Mouse (Mus musculus) brown adipose tissue, adult 24 weeks (tissue): ENCODE results near the gene Eml5. TPM values are rescaled to one million over a fixed set of nuclear protein-coding genes. Genes with fewer than 3 reads are reported as not detected.

Experiments
- H3K27ac ChIP-seq: fragments of 200-500 bp; replicated peaks from 2 replicates; pipeline ENCODE4 v1.5.1; 2012; ENCODE audit warnings: low read depth, mild to moderate bottlenecking, low read length
- H3K4me1 ChIP-seq: fragments of 200-500 bp; 2 replicates; pipeline ENCODE4 v1.6.1; 2012; ENCODE audit warnings: low read length, mixed read lengths; ENCODE audit not compliant: control insufficient read depth, insufficient read depth, insufficient read length
- H3K4me3 ChIP-seq: fragments of 200-500 bp; 2 replicates; pipeline ENCODE4 v1.5.1; 2012; ENCODE audit warnings: low read depth, mild to moderate bottlenecking, low read length, moderate library complexity; ENCODE audit not compliant: insufficient read depth
- polyA plus RNA-seq: library from polyadenylated mRNA; stranded (reverse); fragments of >200 nt; gene quantifications from 2 replicates; pipeline ENCODE4 v1.2.4, GENCODE M21; 2012; ENCODE audit not compliant: missing spikeins, insufficient read depth, insufficient read length

The Eml5 gene
- polyA plus RNA-seq, 1 experiment, result 9.0 TPM

DNA sequence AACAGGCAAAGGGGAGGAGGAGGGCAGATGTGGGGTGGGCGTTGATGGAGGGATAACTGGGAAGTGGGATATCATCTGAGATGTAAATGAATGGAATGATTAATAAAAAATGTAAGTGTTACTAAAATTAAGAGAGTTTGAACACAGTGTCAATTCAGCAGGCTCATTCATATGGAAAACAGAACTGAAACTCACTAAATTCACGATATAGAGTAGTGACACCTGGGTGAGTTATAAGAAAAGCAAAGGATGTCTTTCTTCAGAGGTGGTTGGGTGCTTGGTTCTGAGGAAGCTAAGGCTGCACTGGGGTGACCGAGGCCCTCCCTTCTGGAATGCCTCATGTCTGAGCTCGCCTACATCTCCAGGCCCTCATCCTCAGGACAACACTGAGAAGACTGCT lies 37.8 kb downstream of the Eml5 start:
- H3K4me1 ChIP-seq, result no peaks in the 10 kb centered on the region
- H3K27ac ChIP-seq, result no peak overlapping the region
- no peak overlapping the region for H3K4me3 ChIP-seq

DNA sequence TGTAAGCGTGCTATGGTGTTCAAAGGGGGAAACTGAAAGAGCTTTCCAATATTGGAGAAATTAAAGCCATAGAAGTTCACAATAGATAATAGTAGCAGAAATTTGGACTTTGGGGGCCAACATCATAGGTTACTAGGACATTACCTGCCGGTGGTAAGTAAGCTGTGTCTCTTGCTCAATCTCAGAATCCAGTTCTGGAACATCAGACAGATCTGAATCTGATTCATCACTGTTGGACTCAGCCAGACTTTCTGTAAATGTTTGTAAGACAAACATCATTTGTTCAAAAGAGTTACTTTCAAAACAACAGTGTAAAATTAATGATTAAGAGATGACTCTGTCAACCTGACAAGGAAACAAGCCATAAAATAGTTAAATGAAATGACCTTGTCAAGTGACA lies 41.0 kb downstream of the Eml5 start:
- H3K4me1 ChIP-seq, result no peaks in the 10 kb centered on the region
- no peak overlapping the region for H3K4me3 ChIP-seq
- no peak overlapping the region for H3K27ac ChIP-seq

DNA sequence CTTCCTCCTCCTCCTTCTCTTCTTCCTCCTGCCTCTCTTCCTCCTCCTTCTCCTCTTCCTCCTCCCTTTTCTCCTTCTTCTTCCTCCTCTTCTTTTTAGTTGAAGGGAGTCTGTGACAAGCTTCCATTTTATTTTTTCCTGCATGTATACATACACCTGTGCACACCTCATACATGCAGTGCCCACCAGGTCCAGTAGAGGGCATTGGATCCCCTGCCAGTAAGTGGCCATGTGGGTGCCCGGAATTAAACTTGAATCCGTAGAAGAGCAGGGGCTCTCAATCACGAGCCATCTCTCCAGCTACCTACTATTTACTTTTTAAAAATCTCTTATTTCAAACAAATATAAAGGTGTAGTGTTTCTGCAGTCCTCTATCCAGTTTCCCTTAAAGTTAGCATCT lies 50.5 kb downstream of the Eml5 start:
- Histone ChIP-seq H3K4me3 (no peak overlapping the region), H3K4me1 (no peaks in the 10 kb centered on the region), H3K27ac (no peak overlapping the region)

DNA sequence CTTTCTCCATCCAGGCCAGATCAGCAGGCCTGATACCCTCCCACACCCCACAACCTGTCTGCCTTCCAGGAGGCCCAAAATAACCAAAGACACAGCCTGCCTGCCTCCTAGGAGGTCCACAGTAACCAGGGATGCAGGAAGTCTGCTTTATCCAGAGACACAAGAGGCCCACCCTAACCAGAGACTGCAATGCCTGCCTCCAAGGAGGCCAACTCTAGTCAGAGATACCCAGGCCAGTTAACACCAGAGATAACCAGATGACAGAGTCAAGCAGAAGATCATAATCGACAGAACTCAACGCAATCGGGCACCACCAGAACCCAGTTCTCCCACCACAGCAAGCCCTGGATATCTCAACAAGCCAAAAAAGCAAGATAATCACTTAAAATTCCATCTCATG lies 56.5 kb downstream of the Eml5 start:
- no peak overlapping the region for H3K4me3 ChIP-seq
- H3K4me1 ChIP-seq, result no peaks in the 10 kb centered on the region
- H3K27ac ChIP-seq, result no peak overlapping the region

DNA sequence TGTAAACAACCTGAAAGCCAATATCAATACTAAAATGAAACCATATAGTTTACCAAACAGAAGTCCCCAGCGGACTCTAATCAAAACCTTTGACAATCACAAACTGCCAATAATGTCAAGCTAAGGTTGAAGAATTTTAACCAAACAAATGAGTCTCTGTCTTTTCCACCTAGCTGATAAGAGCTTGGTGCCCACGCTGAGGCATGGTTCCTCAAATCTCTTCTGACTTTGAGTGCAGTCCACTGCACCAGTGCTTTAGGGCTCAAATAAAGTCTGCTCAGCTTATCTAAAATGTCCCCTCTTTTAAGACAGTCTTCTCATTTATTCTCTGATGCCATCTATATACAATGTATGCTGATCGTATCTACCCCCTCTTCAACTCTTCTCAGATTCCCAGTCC lies 61.1 kb downstream of the Eml5 start:
- H3K4me1 ChIP-seq, result no peaks in the 10 kb centered on the region
- no peak overlapping the region for H3K4me3 ChIP-seq
- no peak overlapping the region for H3K27ac ChIP-seq

DNA sequence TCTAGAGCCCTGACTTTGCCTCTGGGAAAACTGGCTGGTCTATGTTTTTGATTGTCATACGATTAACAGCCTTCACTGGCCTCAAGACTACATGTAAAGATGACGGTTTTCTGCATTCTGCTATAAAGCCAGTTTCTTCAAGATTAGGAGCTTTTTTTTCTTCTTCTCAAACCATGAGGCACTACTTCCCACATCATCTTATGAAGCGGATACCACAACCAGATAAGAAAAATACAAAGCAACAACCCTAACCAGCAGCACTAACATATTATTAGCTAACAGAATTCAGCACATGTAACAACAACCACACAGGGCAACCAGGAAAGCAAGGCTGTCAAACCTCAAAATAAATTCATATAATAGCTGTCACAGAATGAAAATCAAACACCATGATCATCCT lies 63.3 kb downstream of the Eml5 start:
- Histone ChIP-seq H3K27ac (no peak overlapping the region), H3K4me3 (no peak overlapping the region), H3K4me1 (no peaks in the 10 kb centered on the region)

DNA sequence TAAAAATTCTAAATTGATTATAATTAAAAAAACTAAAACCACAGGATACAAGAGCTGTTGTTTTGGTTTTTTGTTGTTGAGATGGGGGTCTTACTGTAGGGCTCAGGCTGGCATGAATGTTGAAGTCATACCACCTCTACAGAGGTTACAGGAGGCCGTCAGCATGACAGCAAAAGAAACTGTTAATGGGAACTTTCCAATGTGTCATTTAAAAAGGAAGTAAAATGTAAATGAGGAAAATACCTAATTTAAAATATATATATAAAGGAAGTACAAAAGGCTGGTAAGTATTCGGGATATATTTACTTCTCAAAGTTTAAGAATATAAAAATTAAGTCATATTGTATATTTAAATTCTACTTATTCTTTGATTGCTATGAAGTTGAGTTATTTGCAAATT lies 65.8 kb downstream of the Eml5 start:
- H3K27ac ChIP-seq, result no peak overlapping the region
- no peak overlapping the region for H3K4me3 ChIP-seq
- H3K4me1 ChIP-seq, result no peaks in the 10 kb centered on the region

DNA sequence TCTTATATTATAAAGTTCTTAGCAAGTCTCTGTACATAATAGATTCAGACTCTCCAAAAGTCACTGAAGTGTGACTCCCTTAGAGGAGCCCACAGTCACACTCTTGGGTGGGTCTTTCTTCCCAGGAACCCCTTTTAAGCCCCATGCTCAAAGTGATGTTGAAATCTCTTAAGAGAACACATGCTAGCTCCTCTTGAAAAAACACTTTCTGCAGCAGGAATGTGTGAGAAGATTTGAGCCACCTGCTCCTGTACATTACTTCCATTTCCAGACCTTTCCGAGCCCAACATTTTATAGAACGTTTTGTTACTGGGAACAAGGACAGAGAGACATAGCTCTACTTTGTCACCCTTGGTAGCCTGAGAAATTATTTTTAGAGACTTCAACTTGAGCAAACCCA lies 66.4 kb downstream of the Eml5 start:
- Histone ChIP-seq H3K4me3 (no peak overlapping the region), H3K4me1 (no peaks in the 10 kb centered on the region), H3K27ac (no peak overlapping the region)

DNA sequence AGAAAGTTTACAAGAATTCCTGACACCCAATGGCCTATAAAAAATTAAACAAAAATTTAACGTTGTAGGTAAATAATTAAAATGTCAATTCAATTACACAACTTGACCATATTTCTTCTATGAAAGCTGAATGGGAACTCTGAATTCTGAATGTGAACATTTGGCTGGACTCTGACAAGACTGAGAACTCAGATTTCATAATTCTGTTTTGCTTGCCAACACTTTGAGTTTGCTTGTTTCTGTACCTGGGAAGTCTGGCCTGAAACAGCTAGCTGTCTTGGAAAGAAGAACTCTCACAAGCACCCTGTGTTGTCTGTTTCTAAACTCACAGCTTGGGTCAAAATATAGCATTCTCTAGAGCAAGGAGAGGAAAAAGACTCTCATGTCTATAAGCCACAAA lies 67.4 kb downstream of the Eml5 start:
- Histone ChIP-seq H3K27ac (no peak overlapping the region), H3K4me3 (no peak overlapping the region), H3K4me1 (no peaks in the 10 kb centered on the region)

DNA sequence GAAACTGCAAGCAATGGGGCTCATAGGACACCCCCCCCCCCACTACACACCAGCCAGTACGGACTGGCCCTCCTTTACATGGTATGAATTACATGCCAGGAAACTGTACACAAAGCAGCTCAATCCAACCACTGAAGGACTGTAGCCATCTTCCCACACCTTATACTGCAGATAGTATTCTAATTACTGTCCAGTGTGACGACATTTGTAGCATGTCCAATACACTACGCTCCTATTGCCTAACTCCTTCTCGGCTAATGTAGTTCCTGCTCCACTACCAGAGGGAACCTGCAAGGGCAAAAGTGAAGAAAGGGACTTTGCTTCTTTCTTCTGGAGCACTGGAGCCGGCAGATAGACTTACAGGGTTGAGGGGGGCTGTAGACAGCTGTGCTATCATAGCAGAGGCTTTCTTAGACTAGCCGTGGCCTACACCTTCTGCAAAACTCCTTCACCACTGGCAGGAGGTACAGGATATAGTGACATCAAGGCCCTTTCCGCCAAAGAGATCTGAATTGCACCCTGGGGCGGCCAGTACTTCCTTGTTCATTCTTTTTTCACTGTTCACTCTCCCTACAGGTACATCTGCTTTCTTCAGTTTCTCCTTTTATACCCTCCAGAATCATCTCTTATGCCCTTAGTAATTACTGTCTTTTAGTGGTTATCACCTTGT lies 68.2 kb downstream of the Eml5 start:
- no peak overlapping the region for H3K27ac ChIP-seq
- no peaks in the 10 kb centered on the region for H3K4me1 ChIP-seq
- no peak overlapping the region for H3K4me3 ChIP-seq

DNA sequence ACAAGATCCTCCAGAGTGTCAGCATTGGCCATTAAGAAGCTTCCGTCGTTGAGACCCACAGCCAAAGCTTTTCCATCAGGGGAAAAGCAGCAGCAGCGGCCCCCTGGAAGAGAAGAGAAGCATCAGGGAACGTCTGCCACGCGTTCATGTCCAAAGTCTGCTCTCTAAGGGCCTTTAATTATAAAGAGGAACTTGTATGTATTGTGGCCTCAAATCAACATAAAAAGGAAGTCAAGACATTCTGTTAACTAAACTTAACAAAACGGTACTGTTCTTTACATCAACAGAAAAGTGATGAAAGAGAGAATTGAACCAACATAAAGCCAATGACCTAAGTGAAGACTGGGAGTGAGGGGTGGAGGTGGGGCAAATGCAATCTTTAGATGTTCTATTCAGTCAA lies 70.2 kb downstream of the Eml5 start:
- Histone ChIP-seq H3K4me3 (no peak overlapping the region), H3K4me1 (no peaks in the 10 kb centered on the region), H3K27ac (no peak overlapping the region)

DNA sequence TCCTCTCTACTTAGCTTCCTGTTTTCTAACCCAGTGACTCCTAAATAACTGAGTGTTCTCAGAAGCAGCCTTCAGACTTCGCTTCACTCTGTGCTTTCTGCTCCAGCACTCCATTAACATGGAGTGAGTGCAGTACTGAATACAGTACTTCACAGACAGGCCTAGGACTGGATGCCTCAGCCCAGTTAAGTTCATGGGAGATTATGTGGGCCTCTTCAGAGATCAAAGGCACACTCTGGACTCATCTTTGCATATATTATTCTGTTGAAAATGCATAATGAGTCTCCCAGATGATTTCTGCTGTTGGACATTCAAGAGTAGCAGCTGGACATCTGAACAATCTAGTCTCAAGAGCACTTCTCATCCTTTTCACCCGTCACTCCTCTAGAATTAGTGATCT lies 80.5 kb downstream of the Eml5 start:
- no peak overlapping the region for H3K27ac ChIP-seq
- H3K4me1 ChIP-seq, result no peaks in the 10 kb centered on the region
- H3K4me3 ChIP-seq, result no peak overlapping the region

DNA sequence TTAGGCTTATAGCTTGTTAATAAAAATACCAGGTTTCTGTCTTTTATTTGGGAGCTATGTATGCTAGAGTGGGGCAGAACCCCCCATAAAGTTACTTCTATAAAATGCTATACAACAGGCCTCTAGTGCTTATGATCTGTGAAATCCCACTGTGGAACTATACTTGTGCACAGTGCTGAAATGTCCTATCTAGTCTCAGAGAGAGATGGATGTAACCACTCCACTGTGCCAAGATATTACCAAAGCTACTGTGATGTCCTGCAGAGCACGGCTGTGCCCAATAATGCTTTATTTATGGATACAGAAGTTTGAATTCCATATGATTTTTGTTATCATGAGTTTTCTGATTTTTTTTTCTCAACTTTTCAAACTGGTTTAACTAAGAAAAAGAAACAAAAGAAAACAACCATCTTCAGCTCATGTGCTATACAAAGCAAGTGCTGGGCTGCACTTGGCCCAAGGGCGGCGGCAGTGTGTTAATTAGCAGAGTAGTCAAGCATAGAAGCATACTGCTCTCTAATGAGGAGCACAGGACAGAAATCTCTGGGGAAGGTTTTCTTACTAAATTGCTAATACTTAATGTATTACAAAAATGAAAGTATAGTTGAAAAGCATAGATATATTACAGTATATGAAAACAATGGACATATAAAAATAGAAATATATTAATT lies 97.1 kb downstream of the Eml5 start:
- H3K4me3 ChIP-seq, result no peak overlapping the region
- no peaks in the 10 kb centered on the region for H3K4me1 ChIP-seq
- H3K27ac ChIP-seq, result no peak overlapping the region

DNA sequence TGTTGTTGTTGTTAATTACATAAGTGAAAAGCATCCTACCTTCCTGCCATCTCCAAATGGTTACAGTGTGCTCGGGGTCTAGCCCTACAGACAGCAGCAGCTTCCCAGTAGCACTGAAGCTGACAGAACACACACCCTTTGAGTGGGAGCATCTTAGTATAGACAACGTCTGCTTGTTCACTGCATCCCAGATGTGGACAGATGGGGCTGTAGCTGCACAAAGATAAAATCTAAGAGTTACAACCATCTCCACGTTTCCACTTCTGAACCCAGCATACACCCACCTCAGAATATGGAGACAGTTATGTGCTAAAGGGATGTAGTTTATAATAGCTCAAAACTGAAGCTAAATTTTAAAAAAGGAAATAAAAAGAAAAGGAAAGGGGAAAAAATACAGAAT lies 99.0 kb downstream of the Eml5 start:
- Histone ChIP-seq H3K27ac (no peak overlapping the region), H3K4me3 (no peak overlapping the region), H3K4me1 (no peaks in the 10 kb centered on the region; the same call in 1 of the 2 replicates)

DNA sequence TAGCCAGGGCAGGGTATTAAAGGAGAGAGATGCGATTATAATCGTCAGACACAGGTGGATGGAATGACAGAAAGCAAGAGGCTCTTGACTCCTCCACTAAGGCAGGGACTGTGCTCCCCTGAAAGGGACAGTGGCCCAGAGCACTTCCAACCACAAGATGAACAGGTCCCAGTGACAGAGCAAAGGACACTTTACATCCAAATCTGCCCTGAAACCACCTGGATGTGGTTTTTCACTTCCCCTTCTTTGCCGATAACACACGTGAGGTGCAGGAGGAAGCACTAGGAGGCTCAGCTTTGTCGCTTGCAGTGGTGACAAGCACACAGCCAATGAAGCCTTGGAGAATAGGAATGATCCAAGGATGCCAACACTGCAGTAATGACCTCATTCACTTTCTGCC lies 101.0 kb downstream of the Eml5 start:
- Histone ChIP-seq H3K4me3 (no peak overlapping the region), H3K27ac (no peak overlapping the region), H3K4me1 (no peaks in the 10 kb centered on the region; the same call in 1 of the 2 replicates)

DNA sequence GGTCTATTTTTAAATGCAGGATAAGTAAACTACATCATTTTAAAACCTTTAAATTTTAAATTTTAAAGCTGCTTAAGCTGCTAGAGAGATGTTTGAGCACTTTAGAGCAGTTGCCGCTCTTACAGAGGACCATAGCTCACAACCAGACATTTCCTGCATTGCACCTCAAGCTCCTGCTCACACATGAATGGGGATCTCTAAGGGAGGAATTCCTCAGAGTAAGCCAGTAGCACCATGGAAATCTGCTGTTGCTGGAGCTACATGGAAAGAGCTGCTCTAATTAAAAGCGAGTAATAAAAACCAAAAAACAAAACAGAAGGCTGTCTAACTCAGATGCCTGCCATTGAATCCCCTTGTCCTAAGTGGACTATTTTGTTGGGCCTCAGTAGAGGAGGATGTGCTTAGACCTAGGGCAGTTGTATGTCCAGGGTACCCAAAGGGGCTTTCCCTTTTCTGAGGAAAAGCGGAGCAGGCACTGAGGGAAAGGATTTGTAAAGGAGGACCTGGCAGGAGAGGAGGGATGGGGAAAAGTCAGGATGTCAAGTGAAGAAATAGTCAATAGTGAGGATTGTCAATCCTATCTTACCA lies 105.5 kb downstream of the Eml5 start:
- H3K4me1 ChIP-seq, result no peaks in the 10 kb centered on the region; the same call in 1 of the 2 replicates
- no peak overlapping the region for H3K27ac ChIP-seq
- no peak overlapping the region for H3K4me3 ChIP-seq
